Mouse (Mus musculus) liver, embryonic 14.5 days (tissue): ENCODE measurements around the gene Btbd11. TPM values are rescaled to one million over a fixed set of nuclear protein-coding genes. Genes with fewer than 3 reads are reported as not detected.

Source experiments
- ATAC-seq: fragments of 200-750 bp; cut with Nextera tagmentation; 2 replicates; pipeline ENCODE4 v1.8.0; 2017; ENCODE audit warnings: moderate number of reproducible peaks, mild to moderate bottlenecking, moderate library complexity; ENCODE audit not compliant: insufficient read depth
- DNase-seq, 3 experiments: peaks; one replicate each; pipeline ENCODE4 v3.0.0-alpha.2; 2012 to 2013; ENCODE audit warnings: low read depth in 3 of 3, low spot score in 3 of 3
- H3K27ac ChIP-seq: fragments of 300-500 bp; sonication (generic); 2 replicates; pipeline ENCODE4 v1.5.1; 2014; ENCODE audit warnings: moderate library complexity, mild to moderate bottlenecking, control low read depth, inconsistent platforms
- H3K27me3 ChIP-seq: fragments of 300-500 bp; sonication (generic); 2 replicates; pipeline ENCODE4 v1.6.1; 2014; ENCODE audit warnings: mild to moderate bottlenecking, low read length, moderate library complexity; ENCODE audit not compliant: control insufficient read depth, insufficient read depth
- H3K36me3 ChIP-seq: fragments of 300-500 bp; sonication (generic); replicated peaks from 2 replicates; pipeline ENCODE4 v1.6.1; 2014; ENCODE audit warnings: low read depth; ENCODE audit not compliant: control insufficient read depth, insufficient read depth
- H3K4me1 ChIP-seq, 2 experiments: fragments of 200-500 bp in 1 of 2; fragments of 300-500 bp in 1 of 2; sonication (generic) in 1 of 2; replicated peaks; 2 replicates each; pipeline ENCODE4 v1.6.1; 2012 to 2014; ENCODE audit warnings: antibody characterized with exemption in 1 of 2, inconsistent platforms in 1 of 2, low read length in 1 of 2; ENCODE audit not compliant: control insufficient read depth in 2 of 2, insufficient read depth in 2 of 2
- H3K4me2 ChIP-seq: fragments of 300-500 bp; sonication (generic); 2 replicates; pipeline ENCODE4 v1.6.1; 2014; ENCODE audit warnings: low read depth, mild to moderate bottlenecking, control low read depth, moderate library complexity
- H3K4me3 ChIP-seq, 2 experiments: fragments of 200-500 bp in 1 of 2; fragments of 300-500 bp in 1 of 2; sonication (generic) in 1 of 2; 2 replicates each; pipeline ENCODE4 v1.5.1; 2012 to 2014; ENCODE audit warnings: low read depth in 2 of 2, low read length in 2 of 2, mild to moderate bottlenecking in 2 of 2, control low read depth in 1 of 2, inconsistent platforms in 1 of 2, moderate library complexity in 1 of 2; ENCODE audit not compliant: insufficient read depth in 1 of 2
- H3K9ac ChIP-seq: fragments of 300-500 bp; sonication (generic); replicated peaks from 2 replicates; pipeline ENCODE4 v1.6.1; 2014; ENCODE audit warnings: mild to moderate bottlenecking, control low read depth, moderate library complexity
- H3K9me3 ChIP-seq: fragments of 300-500 bp; sonication (generic); 2 replicates; pipeline ENCODE4 v1.6.1; 2016; ENCODE audit warnings: low read length, mixed read lengths; ENCODE audit not compliant: control insufficient read depth
- CTCF ChIP-seq: IDR thresholded peaks from 2 replicates; pipeline ENCODE4 v1.5.1; 2016; ENCODE audit warnings: antibody characterized with exemption, low read depth, control low read depth
- EP300 ChIP-seq: IDR thresholded peaks from 2 replicates; pipeline ENCODE4 v1.6.1; 2016; ENCODE audit warnings: antibody characterized with exemption, low read depth
- WGBS: fragments of 180-500 bp; shearing (Covaris S2); extraction: QIAGEN DNeasy Blood & Tissue Kit; methylation state at CpG from one replicate; pipeline ENCODE4 v1.1.7; 2014; ENCODE audit not compliant: insufficient replicate concordance; 5-methylcytosine and 5-hydroxymethylcytosine counted together
- polyA plus RNA-seq, 2 experiments: library from polyadenylated mRNA; depleted of rRNA in 1 of 2; stranded (reverse) in 1 of 2; unstranded in 1 of 2; fragments of >200 nt; fragmentation: Nextera tagmentation in 1 of 2; extraction: Ambion mirVana in 1 of 2; gene quantifications; 2 replicates each; pipeline versions ENCODE4 v1.2.1 to v1.2.3; 2012 to 2014

Gene Btbd11
- polyA plus RNA-seq, 2 experiments: 0.22 to 0.32 TPM

DNA sequence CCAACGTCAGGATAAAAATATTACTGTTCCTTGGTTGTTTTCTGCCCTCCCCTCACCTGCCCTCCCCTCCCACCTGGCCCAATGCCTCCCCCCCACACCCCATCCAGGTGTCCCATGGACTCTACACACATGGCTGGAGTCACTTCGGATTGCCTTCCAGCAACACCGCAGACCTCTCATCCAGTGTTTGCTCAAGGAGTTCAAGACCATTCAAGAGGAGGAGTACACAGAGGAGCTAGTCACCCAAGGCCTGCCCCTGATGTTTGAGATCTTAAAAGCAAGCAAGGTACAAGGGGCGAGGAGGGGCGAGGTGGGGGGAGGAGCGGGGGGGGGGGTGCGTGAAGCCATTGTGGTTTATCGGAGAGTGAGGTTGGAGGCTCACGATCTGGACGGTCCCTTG, 247.0 kb downstream of the Btbd11 start:
- Histone ChIP-seq H3K27ac (no peak overlapping the region), H3K27me3 (no peaks in the 10 kb centered on the region), H3K4me1 (no peaks in the 10 kb centered on the region), H3K9me3 (no peaks in the 10 kb centered on the region), H3K36me3 (no peaks in the 10 kb centered on the region), H3K4me2 (no peak overlapping the region), H3K4me3 (no peak overlapping the region), H3K9ac (no peak overlapping the region)
- 69% methylated on average over 10 of the region's 10 CpGs for WGBS
- DNase-seq (no peak), ATAC-seq (no peak)
- TF ChIP-seq EP300 (no peak), CTCF (no peak)

DNA sequence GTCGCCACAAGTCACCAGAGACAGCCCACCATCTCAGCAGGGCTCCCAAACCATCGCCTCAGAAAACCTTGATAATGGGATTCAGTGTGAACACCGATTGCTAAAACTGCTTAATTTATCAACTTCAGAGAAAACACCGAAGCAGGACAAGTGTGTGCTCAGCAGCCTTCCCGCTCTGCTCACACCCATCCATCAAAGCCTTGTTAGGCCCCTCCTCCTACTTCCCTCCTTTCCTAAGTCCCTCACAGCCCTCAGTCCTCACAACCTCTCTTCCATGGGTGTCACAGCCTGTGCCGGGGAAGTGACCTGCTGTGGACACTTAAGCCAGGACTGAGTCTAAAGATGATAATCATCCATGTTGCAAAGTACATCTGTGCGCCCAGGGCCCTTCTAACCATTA, 251.0 kb downstream of the Btbd11 start:
- Histone ChIP-seq H3K4me1 (no peaks in the 10 kb centered on the region), H3K4me3 (no peak overlapping the region), H3K9ac (no peak overlapping the region), H3K9me3 (no peaks in the 10 kb centered on the region), H3K4me2 (no peak overlapping the region), H3K27ac (no peak overlapping the region), H3K27me3 (no peaks in the 10 kb centered on the region), H3K36me3 (no peaks in the 10 kb centered on the region)
- 22% methylated on average over 7 of the region's 7 CpGs for WGBS
- ATAC-seq: no peak
- TF ChIP-seq CTCF: no peak
- no peak for TF ChIP-seq EP300
- DNase-seq: no peak

DNA sequence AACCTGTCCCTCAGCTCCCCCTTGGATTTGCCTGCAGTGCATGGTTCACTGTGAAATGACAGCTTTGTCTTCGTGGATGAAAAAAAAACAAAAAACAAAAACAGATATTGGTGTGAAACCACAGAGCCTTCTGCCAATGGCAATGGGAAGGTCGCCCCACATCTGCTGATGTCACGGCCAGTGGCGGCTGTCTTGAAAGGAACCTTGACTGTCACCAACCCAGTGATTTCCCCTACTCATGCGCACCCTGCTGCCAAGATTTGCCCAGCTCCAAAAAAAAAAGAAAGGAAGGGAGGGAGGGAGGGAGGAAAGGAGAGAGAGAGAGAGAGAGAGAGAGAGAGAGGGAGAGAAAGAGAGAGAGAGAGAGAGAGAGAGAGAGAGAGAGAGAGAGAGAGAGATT, 251.5 kb downstream of the Btbd11 start:
- DNase-seq (no peak), ATAC-seq (no peak)
- H3K36me3 ChIP-seq: no peaks in the 10 kb centered on the region
- no peaks in the 10 kb centered on the region for H3K9me3 ChIP-seq
- TF ChIP-seq EP300: no peak
- TF ChIP-seq CTCF: no peak
- no peak overlapping the region for H3K4me2 ChIP-seq
- H3K4me3 ChIP-seq: no peak overlapping the region
- WGBS: 46% methylated on average over 5 of the region's 5 CpGs
- no peaks in the 10 kb centered on the region for H3K4me1 ChIP-seq
- no peaks in the 10 kb centered on the region for H3K27me3 ChIP-seq
- H3K27ac ChIP-seq: no peak overlapping the region
- H3K9ac ChIP-seq: no peak overlapping the region

DNA sequence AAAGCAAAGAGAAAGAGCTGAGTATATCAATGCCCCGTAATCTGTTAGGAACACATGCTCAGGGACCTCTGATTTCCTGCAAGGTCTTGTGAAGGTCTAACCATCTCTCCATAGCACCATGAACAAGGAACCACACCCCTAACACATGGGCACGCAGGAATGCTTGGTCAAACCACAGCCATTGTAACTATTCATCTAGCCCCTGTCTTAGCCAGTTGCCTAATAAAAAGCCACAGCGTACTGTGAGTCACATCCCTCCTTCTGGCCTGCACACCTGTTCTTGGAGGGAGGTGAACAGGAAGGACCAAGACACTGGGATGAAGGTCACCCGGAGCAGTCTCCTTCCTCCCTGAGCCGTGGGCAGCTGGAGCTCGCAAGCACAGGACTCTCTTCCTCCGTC, 253.0 kb downstream of the Btbd11 start:
- DNase-seq (no peak), ATAC-seq (no peak)
- 43% methylated on average over 7 of the region's 7 CpGs for WGBS
- Histone ChIP-seq H3K4me2 (no peak overlapping the region), H3K9me3 (no peaks in the 10 kb centered on the region), H3K36me3 (no peaks in the 10 kb centered on the region), H3K4me3 (no peak overlapping the region), H3K27ac (no peak overlapping the region), H3K27me3 (no peaks in the 10 kb centered on the region), H3K9ac (no peak overlapping the region), H3K4me1 (no peaks in the 10 kb centered on the region)
- TF ChIP-seq CTCF (no peak), EP300 (no peak)

DNA sequence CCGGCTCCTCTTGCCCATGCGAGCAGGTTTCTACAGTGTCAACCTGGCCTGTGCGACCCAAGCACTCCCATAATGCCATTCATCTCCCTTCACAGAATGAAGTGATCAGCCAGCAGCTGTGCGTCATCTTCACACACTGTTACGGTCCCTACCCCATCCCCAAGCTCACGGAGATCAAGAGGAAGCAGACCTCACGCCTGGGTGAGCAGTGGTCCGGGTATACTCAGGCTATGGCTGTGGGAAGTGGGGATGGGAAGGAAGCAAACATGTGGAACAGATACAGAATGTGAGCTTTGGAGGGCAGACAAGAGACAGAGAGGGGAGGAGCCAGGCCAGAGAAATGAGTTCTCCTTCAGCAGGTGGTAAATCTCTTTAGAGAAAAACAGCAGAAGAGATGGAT, 253.8 kb downstream of the Btbd11 start:
- Histone ChIP-seq H3K4me2 (no peak overlapping the region), H3K4me3 (no peak overlapping the region), H3K27ac (no peak overlapping the region), H3K9ac (no peak overlapping the region), H3K36me3 (no peaks in the 10 kb centered on the region), H3K27me3 (no peaks in the 10 kb centered on the region), H3K9me3 (no peaks in the 10 kb centered on the region), H3K4me1 (no peaks in the 10 kb centered on the region)
- no peak for DNase-seq
- ATAC-seq: no peak
- TF ChIP-seq CTCF: no peak
- WGBS: 53% methylated on average over 8 of the region's 8 CpGs

DNA sequence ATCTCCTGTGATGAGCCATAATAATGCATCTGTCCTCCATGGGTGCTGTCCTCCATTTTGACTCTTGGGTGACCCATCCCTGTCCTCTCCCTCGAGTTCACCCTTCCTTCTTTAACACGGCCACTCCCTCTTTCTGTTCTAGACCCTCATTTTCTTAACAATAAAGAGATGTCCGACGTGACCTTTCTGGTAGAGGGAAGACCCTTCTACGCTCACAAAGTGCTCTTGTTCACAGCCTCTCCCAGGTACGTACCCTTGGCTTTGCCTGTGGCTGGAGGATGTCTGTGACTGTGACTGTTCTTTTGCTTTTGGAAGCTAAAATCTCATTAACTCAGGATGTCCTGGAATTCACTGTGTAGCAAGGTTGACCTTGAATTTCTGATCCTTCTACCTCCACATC, 258.7 kb downstream of the Btbd11 start:
- no peak overlapping the region for H3K9ac ChIP-seq
- DNase-seq: no peak
- no peak overlapping the region for H3K4me2 ChIP-seq
- no peaks in the 10 kb centered on the region for H3K9me3 ChIP-seq
- H3K4me3 ChIP-seq: no peak overlapping the region
- ATAC-seq: no peak
- H3K4me1 ChIP-seq: no peaks in the 10 kb centered on the region
- WGBS: 60% methylated on average over 6 of the region's 6 CpGs
- no peak for TF ChIP-seq CTCF
- no peak for TF ChIP-seq EP300
- no peak overlapping the region for H3K27ac ChIP-seq
- no peaks in the 10 kb centered on the region for H3K27me3 ChIP-seq
- no peaks in the 10 kb centered on the region for H3K36me3 ChIP-seq
